Mouse (Mus musculus) liver, adult 2 months (tissue): Measurements from ENCODE around the gene Gpr157. TPM values are rescaled to one million over a fixed set of nuclear protein-coding genes. Genes with fewer than 3 reads are reported as not detected.
A peak's percentile ranks its signal among the peaks of the same experiment; 100 is the strongest.

ENCODE experiments used
- DNase-seq: peaks from one replicate; pipeline ENCODE4 v3.0.0-alpha.2; 2011; ENCODE audit warnings: low read depth, low spot score; ENCODE audit errors: extremely low read depth
- H3K27ac ChIP-seq: fragments of 200-500 bp; replicated peaks from 2 replicates; pipeline ENCODE4 v1.5.1; 2012; ENCODE audit warnings: low read depth, mild to moderate bottlenecking, control low read depth, inconsistent platforms, low read length; ENCODE audit not compliant: insufficient read depth
- H3K27me3 ChIP-seq: fragments of 200-500 bp; 2 replicates; pipeline ENCODE4 v1.6.1; 2012; ENCODE audit warnings: mild to moderate bottlenecking, moderate library complexity, low read length, inconsistent platforms; ENCODE audit not compliant: control insufficient read depth, insufficient read depth
- H3K36me3 ChIP-seq: fragments of 200-500 bp; 2 replicates; pipeline ENCODE4 v1.6.1; 2012; ENCODE audit warnings: low read length, inconsistent platforms; ENCODE audit not compliant: control insufficient read depth, insufficient read depth
- H3K4me1 ChIP-seq: fragments of 200-500 bp; 2 replicates; pipeline ENCODE4 v1.6.1; 2011; ENCODE audit warnings: low read length; ENCODE audit not compliant: control insufficient read depth, insufficient read depth
- H3K4me3 ChIP-seq: fragments of 200-500 bp; 2 replicates; pipeline ENCODE4 v1.5.1; 2011; ENCODE audit warnings: low read depth, mild to moderate bottlenecking, control low read depth, low read length, moderate library complexity; ENCODE audit not compliant: insufficient read depth
- H3K79me2 ChIP-seq: fragments of 200-500 bp; 2 replicates; pipeline ENCODE4 v1.6.1; 2012; ENCODE audit warnings: inconsistent platforms, mild to moderate bottlenecking, low read length, moderate library complexity; ENCODE audit not compliant: control insufficient read depth, insufficient read depth
- H3K9ac ChIP-seq: fragments of 200-500 bp; 2 replicates; pipeline ENCODE4 v1.6.1; 2012; ENCODE audit warnings: low read depth, mild to moderate bottlenecking, control low read depth, inconsistent platforms, low read length
- CTCF ChIP-seq: fragments of 200-500 bp; IDR thresholded peaks from 2 replicates; pipeline ENCODE4 v1.5.1; 2011; ENCODE audit warnings: low read depth, low read length, control low read depth
- POLR2A ChIP-seq: fragments of 200-500 bp; IDR thresholded peaks from 2 replicates; pipeline ENCODE4 v1.6.1; 2011; ENCODE audit warnings: low read length, control low read depth; ENCODE audit not compliant: insufficient read depth; ENCODE audit errors: extremely low read depth
- whole genome bisulfite sequencing: fragments of 180-500 bp; shearing (Covaris S2); methylation state at CpG from one replicate; pipeline ENCODE4 v1.1.7; 2018; 5-methylcytosine and 5-hydroxymethylcytosine counted together
- polyA plus RNA-seq: library from polyadenylated mRNA; depleted of rRNA; stranded (reverse); fragments of >200 nt; gene quantifications from 2 replicates; pipeline ENCODE4 v1.2.3, GENCODE M21; 2012
- total RNA-seq: library from RNA; depleted of rRNA; stranded (reverse); fragments of >200 nt; gene quantifications from 2 replicates; pipeline ENCODE4 v1.2.3, GENCODE M21; 2014

The Gpr157 gene
- total and polyA plus RNA-seq, 2 experiments = 1.6 to 2.0 TPM

- DNase-seq = no peak
- no peaks in the 10 kb centered on the region for H3K36me3 ChIP-seq
- H3K4me3 ChIP-seq = no peak overlapping the region
- no peak for TF ChIP-seq CTCF
- TF ChIP-seq POLR2A = no peak
- no peak overlapping the region for H3K27ac ChIP-seq
- H3K4me1 ChIP-seq = peaks cover 5% of the 10 kb centered on the region
- no peak overlapping the region for H3K9ac ChIP-seq
- H3K27me3 ChIP-seq = no peaks in the 10 kb centered on the region; the same call in 1 of the 2 replicates
- WGBS = 96% methylated on average over 9 of the region's 9 CpGs
- no peaks in the 10 kb centered on the region for H3K79me2 ChIP-seq
Observed at GRCm38 (mm10) chr4:150043591-150043990, 43.6 kb upstream of the Gpr157 start.

- no peak overlapping the region for H3K27ac ChIP-seq
- no peaks in the 10 kb centered on the region for H3K79me2 ChIP-seq
- WGBS = under 1% methylated on average over 20 of the region's 20 CpGs
- H3K36me3 ChIP-seq = no peaks in the 10 kb centered on the region
- H3K27me3 ChIP-seq = peaks cover 5% of the 10 kb centered on the region
- no peak for TF ChIP-seq POLR2A
- no peak for TF ChIP-seq CTCF
- H3K4me3 ChIP-seq = peak overlapping the region; percentile 44
- peaks cover 8% of the 10 kb centered on the region for H3K4me1 ChIP-seq
- DNase-seq = peak; percentile 51
- H3K9ac ChIP-seq = peak overlapping the region; percentile 57; the same call in 1 of the 2 replicates
Observed at GRCm38 (mm10) chr4:150048038-150048437, 39.1 kb upstream of the Gpr157 start.

DNA sequence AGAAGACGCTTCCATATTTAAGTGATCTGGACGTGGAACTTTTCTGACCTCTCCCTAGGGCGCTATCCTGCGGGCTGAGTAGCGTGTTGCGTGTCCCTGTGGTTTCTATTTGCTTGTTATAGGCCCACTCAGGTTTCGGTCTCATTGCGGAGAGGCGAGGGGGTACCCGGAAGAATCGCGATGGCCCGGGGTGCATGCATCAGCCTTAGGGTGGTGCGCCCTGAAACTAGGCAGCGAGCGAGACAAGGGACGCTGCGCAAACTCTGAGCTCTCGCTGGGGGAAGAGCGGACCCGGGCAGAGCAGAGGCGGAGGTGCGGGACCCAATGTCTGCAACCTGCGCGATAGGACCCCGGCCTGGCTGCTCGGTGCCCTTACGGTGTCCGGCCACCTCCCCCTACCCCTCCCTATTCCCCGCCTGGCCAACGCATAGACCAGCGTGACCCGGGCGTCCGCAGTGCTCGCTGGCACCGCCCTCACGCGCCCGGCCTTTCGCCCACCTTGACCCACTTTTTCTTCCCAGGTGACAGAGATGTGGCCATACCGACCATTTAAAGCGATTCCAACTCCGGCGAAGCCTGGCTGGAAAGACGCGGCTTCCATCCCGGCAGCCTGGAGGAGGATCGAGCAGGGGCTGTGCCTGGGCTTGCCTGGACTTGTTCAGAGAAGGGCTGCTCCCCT is 38.5 kb upstream of the Gpr157 start:
- Histone ChIP-seq H3K79me2 (no peaks in the 10 kb centered on the region), H3K4me1 (peaks cover 8% of the 10 kb centered on the region), H3K27me3 (peaks cover 5% of the 10 kb centered on the region), H3K36me3 (no peaks in the 10 kb centered on the region), H3K4me3 (peak overlapping the region; percentile 44), H3K9ac (peak overlapping the region; percentile 57), H3K27ac (no peak overlapping the region)
- no peak for TF ChIP-seq POLR2A
- no peak for TF ChIP-seq CTCF
- WGBS = 2% methylated on average over 49 of the region's 49 CpGs
- DNase-seq = no peak

DNA sequence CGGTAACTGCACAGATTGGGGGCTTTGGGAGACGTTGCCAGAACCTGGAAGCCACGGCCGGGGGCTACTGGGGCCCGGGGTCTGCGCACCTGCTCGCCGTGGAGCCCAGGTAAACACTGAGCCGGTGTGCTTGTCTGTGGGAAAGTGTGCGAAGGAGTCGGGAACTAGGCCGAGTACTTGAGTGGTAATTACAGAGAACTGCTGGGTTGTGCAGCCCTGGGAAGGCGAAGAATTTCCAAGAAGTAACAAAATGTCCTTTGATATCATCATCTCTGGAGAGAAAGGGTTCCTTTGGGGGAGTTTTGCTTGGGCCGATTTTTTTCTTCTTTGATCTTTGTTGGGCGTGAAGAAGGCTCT is 38.0 kb upstream of the Gpr157 start:
- DNase-seq = no peak
- no peaks in the 10 kb centered on the region for H3K36me3 ChIP-seq
- H3K4me3 ChIP-seq = peak overlapping the region; percentile 44; the same call in 1 of the 2 replicates
- H3K27ac ChIP-seq = no peak overlapping the region
- WGBS = 39% methylated on average over 15 of the region's 15 CpGs
- no peaks in the 10 kb centered on the region for H3K79me2 ChIP-seq
- TF ChIP-seq POLR2A (no peak), CTCF (no peak)
- peaks cover 8% of the 10 kb centered on the region for H3K4me1 ChIP-seq
- peaks cover 5% of the 10 kb centered on the region for H3K27me3 ChIP-seq
- peak overlapping the region; percentile 57 for H3K9ac ChIP-seq

- Histone ChIP-seq H3K27ac (no peak overlapping the region), H3K79me2 (no peaks in the 10 kb centered on the region), H3K9ac (no peak overlapping the region), H3K27me3 (peaks cover 5% of the 10 kb centered on the region), H3K4me3 (no peak overlapping the region), H3K36me3 (no peaks in the 10 kb centered on the region), H3K4me1 (peaks cover 8% of the 10 kb centered on the region)
- 51% methylated on average over 13 of the region's 13 CpGs for WGBS
- DNase-seq = no peak
- no peak for TF ChIP-seq POLR2A
- no peak for TF ChIP-seq CTCF
Observed at GRCm38 (mm10) chr4:150049564-150050226, 37.5 kb upstream of the Gpr157 start.

DNA sequence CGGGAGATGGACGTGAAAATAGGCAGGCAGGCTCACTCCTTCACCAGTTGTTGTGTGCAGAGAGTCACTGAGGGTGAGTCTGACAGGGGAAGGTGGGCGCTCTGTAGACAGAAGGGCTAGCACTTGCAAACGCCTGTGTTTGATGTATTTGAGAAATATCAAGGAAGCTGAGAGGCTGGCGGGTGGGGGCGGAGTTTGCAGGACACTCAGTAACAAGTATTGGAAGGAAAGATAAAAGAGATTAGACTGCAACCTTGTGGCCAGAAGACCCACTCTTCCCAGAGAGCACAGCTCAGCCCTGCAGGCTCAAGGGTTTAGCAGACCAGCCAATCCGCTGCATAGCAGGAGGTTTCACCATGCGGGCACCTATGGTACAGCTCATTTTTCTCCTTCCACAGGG is 35.7 kb upstream of the Gpr157 start:
- Histone ChIP-seq H3K27ac (no peak overlapping the region), H3K9ac (no peak overlapping the region), H3K79me2 (no peaks in the 10 kb centered on the region), H3K36me3 (no peaks in the 10 kb centered on the region), H3K27me3 (peaks cover 5% of the 10 kb centered on the region), H3K4me3 (no peak overlapping the region), H3K4me1 (peaks cover 8% of the 10 kb centered on the region)
- WGBS = 92% methylated on average over 8 of the region's 8 CpGs
- no peak for DNase-seq
- no peak for TF ChIP-seq POLR2A
